Mouse (Mus musculus) forebrain, embryonic 14.5 days (tissue): ENCODE data around the gene Cox5a. TPM values are rescaled to one million over a fixed set of nuclear protein-coding genes. Genes with fewer than 3 reads are reported as not detected.

Source experiments
- ATAC-seq: fragments of 200-750 bp; cut with Nextera tagmentation; 2 replicates; pipeline ENCODE4 v1.8.0; 2017; ENCODE audit warnings: mild to moderate bottlenecking, moderate library complexity
- DNase-seq: peaks from one replicate; pipeline ENCODE4 v3.0.0-alpha.2; 2015; ENCODE audit warnings: low spot score
- H3K27ac ChIP-seq: fragments of 300-500 bp; sonication (generic); 2 replicates; pipeline ENCODE4 v1.5.1; 2014; ENCODE audit warnings: low read depth, mild to moderate bottlenecking, control low read depth, low read length, moderate library complexity
- H3K27me3 ChIP-seq: fragments of 300-500 bp; sonication (generic); replicated peaks from 2 replicates; pipeline ENCODE4 v1.6.1; 2014; ENCODE audit warnings: low read length, control low read depth, mixed read lengths; ENCODE audit not compliant: control insufficient read depth, insufficient read depth
- H3K36me3 ChIP-seq: fragments of 300-500 bp; sonication (generic); 2 replicates; pipeline ENCODE4 v1.6.1; 2014; ENCODE audit warnings: low read length, control low read depth; ENCODE audit not compliant: control insufficient read depth, insufficient read depth
- H3K4me1 ChIP-seq: fragments of 300-500 bp; sonication (generic); 2 replicates; pipeline ENCODE4 v1.6.1; 2014; ENCODE audit warnings: antibody characterized with exemption, low read length, control low read depth; ENCODE audit not compliant: control insufficient read depth, insufficient read depth
- H3K4me2 ChIP-seq: fragments of 300-500 bp; sonication (generic); 2 replicates; pipeline ENCODE4 v1.6.1; 2014; ENCODE audit warnings: mild to moderate bottlenecking, control low read depth, low read length
- H3K4me3 ChIP-seq: fragments of 300-500 bp; sonication (generic); 2 replicates; pipeline ENCODE4 v1.5.1; 2014; ENCODE audit warnings: low read depth, low read length, control low read depth
- H3K9ac ChIP-seq: fragments of 300-500 bp; sonication (generic); 2 replicates; pipeline ENCODE4 v1.6.1; 2014; ENCODE audit warnings: mild to moderate bottlenecking, low read length, control low read depth, moderate library complexity
- H3K9me3 ChIP-seq: fragments of 300-500 bp; sonication (generic); replicated peaks from 2 replicates; pipeline ENCODE4 v1.6.1; 2016; ENCODE audit warnings: low read length, control low read depth, mixed read lengths; ENCODE audit not compliant: control insufficient read depth
- WGBS: fragments of 180-500 bp; shearing (Covaris S2); extraction: QIAGEN DNeasy Blood & Tissue Kit; methylation state at CpG from one replicate; pipeline ENCODE4 v1.1.7; 2014; 5-methylcytosine and 5-hydroxymethylcytosine counted together
- polyA plus RNA-seq: library from polyadenylated mRNA; unstranded; fragments of >200 nt; fragmentation: Nextera tagmentation; extraction: Ambion mirVana; gene quantifications from 2 replicates; pipeline ENCODE4 v1.2.1, GENCODE M21; 2014

The Cox5a gene
- polyA plus RNA-seq, 1 experiment from 2014 or later: 827 TPM

DNA sequence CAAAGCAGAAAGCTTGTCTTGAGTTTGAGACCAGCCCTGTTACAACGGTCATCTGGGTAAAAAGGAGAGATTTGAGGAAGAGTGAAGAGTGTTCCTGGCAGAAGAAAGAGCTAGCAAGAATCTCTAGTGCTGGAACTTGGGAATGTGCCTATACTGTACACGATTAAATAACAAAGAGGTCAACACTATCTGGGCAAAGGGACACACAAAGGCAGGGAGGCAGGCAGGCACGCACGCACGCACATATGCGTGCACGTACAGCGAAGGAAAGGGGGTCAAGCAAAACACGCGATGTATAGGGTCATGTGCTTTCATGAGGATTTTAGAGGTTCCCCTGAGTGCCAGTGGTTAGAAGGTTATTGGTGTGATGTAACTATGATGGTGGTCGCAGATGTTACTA is 32.0 kb downstream of the Cox5a start:
- ATAC-seq: 0 out of 2 replicates have a peak, but pooled peaks have one; percentile 12
- no peaks in the 10 kb centered on the region for H3K9me3 ChIP-seq
- DNase-seq: no peak

DNA sequence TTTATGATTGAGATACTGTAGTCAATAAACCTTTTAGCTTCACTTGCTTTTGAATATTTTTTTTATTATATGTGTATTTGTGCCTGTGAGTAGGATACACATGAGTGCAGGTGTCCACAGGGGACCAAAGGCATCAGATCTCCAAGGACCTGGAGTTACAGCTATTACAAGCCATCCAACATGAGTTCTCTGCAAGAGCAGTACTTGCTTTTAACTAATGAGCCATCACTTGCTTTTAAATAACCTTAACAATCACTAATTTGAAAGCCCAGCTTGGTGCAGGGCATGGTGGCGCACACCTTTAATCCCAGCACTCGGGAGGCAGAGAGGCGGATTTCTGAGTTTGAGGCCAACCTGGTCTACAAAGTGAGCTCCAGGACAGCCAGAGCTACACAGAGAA is 33.7 kb downstream of the Cox5a start:
- Histone ChIP-seq H3K9ac (no peak overlapping the region), H3K4me2 (no peak overlapping the region), H3K9me3 (no peaks in the 10 kb centered on the region), H3K27me3 (no peaks in the 10 kb centered on the region), H3K4me1 (peaks cover 5% of the 10 kb centered on the region), H3K27ac (no peak overlapping the region), H3K36me3 (peaks cover 8% of the 10 kb centered on the region), H3K4me3 (no peak overlapping the region)
- no peak for DNase-seq
- ATAC-seq: no peak
- 35% methylated on average over 3 of the region's 3 CpGs for WGBS

More for the DNA sequence above, 32.0 kb downstream of the Cox5a start:
- Histone ChIP-seq H3K9ac (no peak overlapping the region), H3K4me2 (no peak overlapping the region), H3K36me3 (peaks cover 24% of the 10 kb centered on the region), H3K27ac (no peak overlapping the region), H3K4me3 (no peak overlapping the region), H3K4me1 (peaks cover 5% of the 10 kb centered on the region), H3K27me3 (no peaks in the 10 kb centered on the region)
- 73% methylated on average over 11 of the region's 11 CpGs for WGBS

DNA sequence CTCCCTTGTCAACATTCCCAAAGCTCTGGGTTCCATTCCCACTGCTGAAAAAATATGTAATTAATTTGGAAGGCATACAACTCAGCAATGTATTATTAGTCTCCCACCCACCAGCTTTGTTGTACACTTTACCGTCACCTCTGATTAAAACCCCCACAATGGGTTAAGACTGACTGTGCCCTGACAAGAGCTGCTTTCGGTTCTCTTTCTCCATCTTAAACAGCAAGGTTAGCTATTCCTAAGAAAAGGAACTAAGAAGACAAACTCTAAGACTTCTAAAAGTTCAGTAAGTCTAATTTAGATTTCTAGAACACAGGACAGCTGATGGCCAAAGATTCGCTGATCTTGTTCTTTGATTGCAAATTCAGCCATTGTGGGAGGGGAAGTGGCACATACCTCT is 36.1 kb downstream of the Cox5a start:
- WGBS: 74% methylated on average over 3 of the region's 3 CpGs
- ATAC-seq: no peak
- Histone ChIP-seq H3K4me2 (no peak overlapping the region), H3K9me3 (no peaks in the 10 kb centered on the region), H3K27ac (no peak overlapping the region), H3K4me1 (peaks cover 10% of the 10 kb centered on the region), H3K27me3 (no peaks in the 10 kb centered on the region), H3K9ac (no peak overlapping the region; the same call in 1 of the 2 replicates), H3K36me3 (no peaks in the 10 kb centered on the region), H3K4me3 (no peak overlapping the region)
- DNase-seq: no peak

DNA sequence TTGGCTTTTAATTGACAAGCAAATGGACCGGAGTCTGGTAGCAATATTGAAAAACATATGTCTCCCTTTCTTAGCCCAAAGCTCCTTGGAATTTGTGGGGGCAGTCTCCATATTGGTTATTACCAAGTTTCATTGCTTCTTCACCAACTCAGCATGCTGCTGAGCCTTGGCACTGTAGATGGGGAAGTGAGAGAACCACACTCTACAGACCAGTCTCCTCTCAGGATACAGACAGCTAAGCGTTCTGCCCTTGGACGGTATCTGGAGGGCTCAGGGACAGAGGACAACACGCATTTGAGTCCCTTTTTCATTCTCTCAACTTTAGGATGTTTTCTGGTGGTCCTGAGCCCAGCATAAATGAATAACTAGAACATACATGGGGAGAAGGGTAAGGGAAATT is 37.6 kb downstream of the Cox5a start:
- ATAC-seq (no peak), DNase-seq (no peak)
- Histone ChIP-seq H3K27ac (no peak overlapping the region), H3K36me3 (no peaks in the 10 kb centered on the region), H3K4me2 (no peak overlapping the region), H3K9ac (no peak overlapping the region), H3K4me1 (peaks cover 10% of the 10 kb centered on the region), H3K9me3 (no peaks in the 10 kb centered on the region), H3K4me3 (no peak overlapping the region), H3K27me3 (no peaks in the 10 kb centered on the region)
- WGBS: 85% methylated on average over 4 of the region's 4 CpGs

DNA sequence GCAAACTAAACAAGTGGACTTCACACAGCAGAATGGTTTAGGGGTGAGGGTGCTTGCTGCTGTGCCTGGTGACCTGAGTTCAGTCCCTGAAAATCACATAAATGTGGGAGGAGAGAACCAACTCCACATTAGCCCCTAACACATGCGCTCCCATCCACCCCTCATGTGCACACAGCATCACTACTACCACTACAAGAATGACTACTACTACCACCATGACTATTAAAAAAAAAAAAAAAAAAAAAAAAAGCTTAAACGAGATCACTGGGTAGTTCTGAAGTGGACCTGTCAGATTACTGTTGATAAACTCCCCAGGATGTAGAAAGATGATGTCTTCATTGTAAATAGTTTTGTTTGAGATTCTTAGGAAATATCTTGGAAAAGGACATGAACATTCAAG is 38.5 kb downstream of the Cox5a start:
- no peaks in the 10 kb centered on the region for H3K9me3 ChIP-seq
- H3K4me1 ChIP-seq: peaks cover 10% of the 10 kb centered on the region
- H3K36me3 ChIP-seq: no peaks in the 10 kb centered on the region
- WGBS: 77% methylated on average over 2 of the region's 2 CpGs
- H3K27ac ChIP-seq: no peak overlapping the region
- DNase-seq (no peak), ATAC-seq (no peak)
- no peak overlapping the region for H3K4me2 ChIP-seq
- H3K4me3 ChIP-seq: no peak overlapping the region
- no peak overlapping the region for H3K9ac ChIP-seq
- no peaks in the 10 kb centered on the region for H3K27me3 ChIP-seq

DNA sequence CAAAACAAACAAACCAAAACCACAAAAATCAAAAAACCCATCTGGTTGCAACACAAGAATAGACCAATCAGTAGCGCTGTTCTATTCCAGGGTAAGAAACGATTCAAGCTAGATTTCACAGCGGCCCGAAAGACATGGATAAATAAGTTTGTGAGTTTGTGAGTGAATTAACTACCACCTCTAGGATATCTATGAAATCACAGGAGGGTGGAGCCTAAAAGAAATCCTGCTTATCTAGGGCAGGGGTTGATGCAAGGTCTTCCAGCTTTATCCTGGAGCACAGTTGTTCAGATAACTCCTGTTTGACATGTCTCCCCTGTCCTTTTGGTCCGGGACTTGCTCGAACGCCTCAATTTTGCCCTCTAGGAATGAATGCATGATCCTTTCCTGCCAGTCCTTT is 39.2 kb downstream of the Cox5a start:
- WGBS: 30% methylated on average over 7 of the region's 7 CpGs
- Histone ChIP-seq H3K4me1 (peaks cover 10% of the 10 kb centered on the region), H3K4me2 (peak overlapping the region; percentile 70), H3K4me3 (peak overlapping the region; percentile 61), H3K9me3 (no peaks in the 10 kb centered on the region), H3K9ac (peak overlapping the region; percentile 76), H3K27ac (peak overlapping the region; percentile 78), H3K36me3 (no peaks in the 10 kb centered on the region), H3K27me3 (no peaks in the 10 kb centered on the region)
- ATAC-seq (peak; percentile 16; the same call in 1 of the 2 replicates), DNase-seq (peak; percentile 39)

DNA sequence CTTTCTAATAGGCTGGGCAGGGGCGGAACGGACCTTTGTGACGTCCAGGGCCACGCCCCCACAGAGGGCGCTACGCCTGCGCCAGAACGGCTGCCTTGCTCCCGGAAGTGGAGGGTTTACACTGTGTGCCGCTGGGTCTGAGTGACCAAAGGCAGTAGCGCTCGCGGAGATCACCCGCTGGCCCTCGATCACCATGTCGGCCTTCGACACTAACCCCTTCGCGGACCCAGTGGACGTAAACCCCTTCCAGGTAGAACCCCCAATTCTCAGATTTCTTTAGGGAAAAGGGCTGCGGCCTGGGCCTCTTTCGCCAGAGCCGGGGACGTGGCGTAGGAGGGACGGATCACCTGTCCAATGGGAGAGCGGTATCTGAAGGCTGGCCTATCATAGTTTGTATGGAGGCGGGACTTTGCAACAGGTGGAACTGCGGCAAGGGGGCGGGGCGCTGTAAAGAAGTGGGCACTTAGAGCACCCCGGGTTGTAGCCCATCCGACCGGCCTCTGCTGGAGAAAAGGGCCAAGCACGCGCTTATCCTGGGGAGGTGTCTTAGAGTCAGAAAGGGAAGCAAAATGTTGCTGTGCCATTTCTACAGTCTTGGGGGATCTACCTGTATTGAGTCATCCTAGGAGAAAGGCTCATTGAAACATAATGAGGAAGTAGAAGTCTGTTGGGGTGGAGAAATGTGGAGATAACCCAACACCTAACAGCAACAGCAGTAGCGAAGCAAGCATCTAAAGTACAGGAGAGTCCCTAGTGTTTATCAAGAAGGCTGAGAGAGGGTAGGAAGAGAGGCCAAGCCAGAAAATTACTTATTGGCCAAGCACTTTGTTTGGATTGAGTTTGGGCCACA is 40.0 kb downstream of the Cox5a start, which contains the start of gene Scamp2:
Gene Scamp2, plus strand, starts transcription at position 83 of the 850 bp plus-strand sequence.
- peak within 1 kb of the TSS; percentile 78 for H3K27ac ChIP-seq
- ATAC-seq (peak; percentile 100), DNase-seq (peak; percentile 95)
- H3K36me3 ChIP-seq: no peaks in the 10 kb centered on the region
- peak within 1 kb of the TSS; percentile 70 for H3K4me2 ChIP-seq
- H3K27me3 ChIP-seq: no peaks in the 10 kb centered on the region
- peak within 1 kb of the TSS; percentile 76 for H3K9ac ChIP-seq
- H3K9me3 ChIP-seq: no peaks in the 10 kb centered on the region
- peaks cover 13% of the 10 kb centered on the region for H3K4me1 ChIP-seq
- under 1% methylated on average over 37 of the region's 37 CpGs for WGBS
- H3K4me3 ChIP-seq: peak within 1 kb of the TSS; percentile 61

DNA sequence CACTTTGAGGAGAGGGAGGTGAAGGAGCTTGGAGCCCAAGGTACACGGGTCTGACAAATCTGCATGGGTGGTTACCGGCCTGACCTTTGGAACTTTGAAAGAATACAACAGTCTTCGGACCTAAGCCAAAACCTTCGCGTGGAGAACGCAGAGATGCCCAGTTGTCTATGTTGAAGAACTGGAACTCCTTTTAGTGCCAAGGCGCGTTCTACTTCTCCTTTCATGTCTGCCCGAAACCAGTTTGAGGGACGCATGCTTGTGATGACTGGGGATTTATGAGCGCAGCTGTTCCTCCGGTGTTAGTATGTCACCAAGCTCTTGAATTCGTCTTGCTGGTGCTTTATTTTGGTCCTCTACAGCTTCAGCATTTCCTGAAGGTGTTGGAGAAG is 40.6 kb downstream of the Cox5a start:
- no peak overlapping the region for H3K9ac ChIP-seq
- ATAC-seq (no peak), DNase-seq (no peak)
- peaks cover 13% of the 10 kb centered on the region for H3K4me1 ChIP-seq
- no peak overlapping the region for H3K27ac ChIP-seq
- H3K27me3 ChIP-seq: no peaks in the 10 kb centered on the region
- peak overlapping the region; percentile 61 for H3K4me3 ChIP-seq
- H3K4me2 ChIP-seq: peak overlapping the region; percentile 70
- 79% methylated on average over 13 of the region's 13 CpGs for WGBS
- H3K36me3 ChIP-seq: no peaks in the 10 kb centered on the region
- H3K9me3 ChIP-seq: no peaks in the 10 kb centered on the region

DNA sequence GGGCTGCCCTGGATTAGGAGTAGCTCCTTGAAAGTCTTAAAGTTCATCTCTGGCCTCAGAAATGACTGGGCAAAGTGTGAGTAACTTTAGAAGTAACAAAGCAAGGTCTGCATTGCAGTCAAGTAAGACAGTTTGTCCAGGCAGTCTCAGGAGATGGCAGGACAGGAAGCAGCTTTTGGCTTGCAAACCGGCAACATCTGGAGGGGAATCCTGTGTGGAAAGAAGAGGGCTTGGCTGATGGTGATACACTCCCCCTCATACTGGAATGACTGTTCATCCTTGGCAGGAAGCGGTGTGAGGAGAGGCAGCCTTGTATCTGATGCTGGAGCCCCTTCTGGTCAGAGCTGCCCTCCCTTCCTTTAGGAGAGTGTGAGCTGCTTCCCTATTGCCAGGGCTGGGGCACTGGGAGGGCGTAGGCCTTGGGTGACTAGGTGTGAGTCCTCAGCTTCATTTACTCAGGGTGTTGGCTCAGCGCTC is 41.9 kb downstream of the Cox5a start:
- H3K4me1 ChIP-seq: peaks cover 13% of the 10 kb centered on the region
- WGBS: 91% methylated on average over 4 of the region's 4 CpGs
- H3K36me3 ChIP-seq: peaks cover under 1% of the 10 kb centered on the region
- H3K27me3 ChIP-seq: no peaks in the 10 kb centered on the region
- no peak overlapping the region for H3K27ac ChIP-seq
- no peak for DNase-seq
- ATAC-seq: no peak
- H3K4me3 ChIP-seq: no peak overlapping the region
- H3K9me3 ChIP-seq: no peaks in the 10 kb centered on the region
- no peak overlapping the region for H3K4me2 ChIP-seq
- no peak overlapping the region for H3K9ac ChIP-seq
